Mouse (Mus musculus) kidney, embryonic 14.5 days (tissue): ENCODE measurements at regions not wholly inside any gene's neighbourhood (a gene's known extent, or its start where the extent isn't known, plus 50 kb on each side); places are given as distances from the start of the nearest gene placed in this dataset.

Source experiments
- ATAC-seq: fragments of 200-750 bp; cut with Nextera tagmentation; 2 replicates; pipeline ENCODE4 v1.8.0; 2017; ENCODE audit warnings: moderate number of reproducible peaks, mild to moderate bottlenecking, moderate TSS enrichment, moderate library complexity; ENCODE audit not compliant: low FRiP score, low TSS enrichment
- H3K27ac ChIP-seq: fragments of 300-500 bp; sonication (generic); 2 replicates; pipeline ENCODE4 v1.5.1; 2014; ENCODE audit warnings: low read depth, mild to moderate bottlenecking, low read length, moderate library complexity, mixed read lengths
- H3K27me3 ChIP-seq: fragments of 300-500 bp; sonication (generic); 2 replicates; pipeline ENCODE4 v1.6.1; 2014; ENCODE audit warnings: mild to moderate bottlenecking, low read length; ENCODE audit not compliant: control insufficient read depth, insufficient read depth
- H3K36me3 ChIP-seq: fragments of 300-500 bp; sonication (generic); 2 replicates; pipeline ENCODE4 v1.6.1; 2014; ENCODE audit warnings: low read length, mixed read lengths; ENCODE audit not compliant: control insufficient read depth, insufficient read depth
- H3K4me1 ChIP-seq: fragments of 300-500 bp; sonication (generic); 2 replicates; pipeline ENCODE4 v1.6.1; 2014; ENCODE audit warnings: low read length, mixed read lengths; ENCODE audit not compliant: control insufficient read depth, insufficient read depth
- H3K4me2 ChIP-seq: fragments of 300-500 bp; sonication (generic); replicated peaks from 2 replicates; pipeline ENCODE4 v1.6.1; 2014; ENCODE audit warnings: low read depth, mild to moderate bottlenecking, low read length
- H3K4me3 ChIP-seq: fragments of 300-500 bp; sonication (generic); 2 replicates; pipeline ENCODE4 v1.5.1; 2014; ENCODE audit warnings: mild to moderate bottlenecking, low read length
- H3K9ac ChIP-seq: fragments of 300-500 bp; sonication (generic); 2 replicates; pipeline ENCODE4 v1.6.1; 2014; ENCODE audit warnings: low read depth, mild to moderate bottlenecking, low read length, moderate library complexity
- H3K9me3 ChIP-seq: fragments of 300-500 bp; sonication (generic); 2 replicates; pipeline ENCODE4 v1.6.1; 2016; ENCODE audit warnings: low read length; ENCODE audit not compliant: control insufficient read depth
- WGBS: fragments of 180-500 bp; shearing (Covaris S2); extraction: QIAGEN DNeasy Blood & Tissue Kit; methylation state at CpG from one replicate; pipeline ENCODE4 v1.1.7; 2014; 5-methylcytosine and 5-hydroxymethylcytosine counted together

- Histone ChIP-seq H3K27ac (no peak overlapping the region), H3K4me3 (no peak overlapping the region), H3K9me3 (no peaks in the 10 kb centered on the region), H3K4me2 (no peak overlapping the region), H3K9ac (no peak overlapping the region), H3K4me1 (no peaks in the 10 kb centered on the region), H3K27me3 (no peaks in the 10 kb centered on the region), H3K36me3 (no peaks in the 10 kb centered on the region)
- WGBS: 42% methylated on average over 2 of the region's 2 CpGs
- ATAC-seq: no peak
Measured at GRCm38 (mm10) chr13:86274926-86275622, 228.4 kb upstream of the Cox7c start.

GRCm38 (mm10) chr13:86238054-86238453 is 191.3 kb upstream of the Cox7c start:
- Histone ChIP-seq H3K9ac (no peak overlapping the region), H3K9me3 (no peaks in the 10 kb centered on the region), H3K4me1 (no peaks in the 10 kb centered on the region), H3K4me3 (no peak overlapping the region), H3K27ac (no peak overlapping the region), H3K36me3 (no peaks in the 10 kb centered on the region), H3K4me2 (no peak overlapping the region), H3K27me3 (no peaks in the 10 kb centered on the region)
- no peak for ATAC-seq
- 80% methylated on average over 1 of the region's 1 CpGs for WGBS

GRCm38 (mm10) chr13:86205641-86206040 is 158.9 kb upstream of the Cox7c start:
- Histone ChIP-seq H3K9ac (no peak overlapping the region), H3K27ac (no peak overlapping the region), H3K4me3 (no peak overlapping the region), H3K4me2 (no peak overlapping the region), H3K27me3 (no peaks in the 10 kb centered on the region), H3K36me3 (no peaks in the 10 kb centered on the region), H3K9me3 (no peaks in the 10 kb centered on the region), H3K4me1 (no peaks in the 10 kb centered on the region)
- 83% methylated on average over 3 of the region's 3 CpGs for WGBS
- no peak for ATAC-seq

- H3K4me3 ChIP-seq: no peak overlapping the region
- ATAC-seq: no peak
- no peaks in the 10 kb centered on the region for H3K4me1 ChIP-seq
- WGBS: 58% methylated on average over 2 of the region's 2 CpGs
- no peak overlapping the region for H3K4me2 ChIP-seq
- H3K27ac ChIP-seq: no peak overlapping the region
- H3K36me3 ChIP-seq: no peaks in the 10 kb centered on the region
- no peak overlapping the region for H3K9ac ChIP-seq
- no peaks in the 10 kb centered on the region for H3K27me3 ChIP-seq
- H3K9me3 ChIP-seq: no peaks in the 10 kb centered on the region
Measured at GRCm38 (mm10) chr13:86180496-86180895, 133.8 kb upstream of the Cox7c start.

GRCm38 (mm10) chr13:86147331-86147730 is 100.6 kb upstream of the Cox7c start:
- no peak overlapping the region for H3K9ac ChIP-seq
- ATAC-seq: no peak
- H3K4me2 ChIP-seq: no peak overlapping the region
- H3K9me3 ChIP-seq: no peaks in the 10 kb centered on the region
- no peak overlapping the region for H3K27ac ChIP-seq
- no peaks in the 10 kb centered on the region for H3K27me3 ChIP-seq
- H3K4me1 ChIP-seq: no peaks in the 10 kb centered on the region
- WGBS: 89% methylated on average over 3 of the region's 3 CpGs
- H3K4me3 ChIP-seq: no peak overlapping the region
- no peaks in the 10 kb centered on the region for H3K36me3 ChIP-seq

GRCm38 (mm10) chr13:86111372-86112094 is 64.8 kb upstream of the Cox7c start:
- H3K4me1 ChIP-seq: no peaks in the 10 kb centered on the region
- ATAC-seq: peak; percentile 43; the same call in 1 of the 2 replicates
- H3K4me3 ChIP-seq: no peak overlapping the region
- H3K36me3 ChIP-seq: no peaks in the 10 kb centered on the region
- 43% methylated on average over 6 of the region's 6 CpGs for WGBS
- no peak overlapping the region for H3K27ac ChIP-seq
- no peaks in the 10 kb centered on the region for H3K27me3 ChIP-seq
- H3K9me3 ChIP-seq: no peaks in the 10 kb centered on the region
- H3K4me2 ChIP-seq: no peak overlapping the region
- H3K9ac ChIP-seq: no peak overlapping the region

GRCm38 (mm10) chr13:86102212-86102611 is 55.5 kb upstream of the Cox7c start:
- Histone ChIP-seq H3K36me3 (no peaks in the 10 kb centered on the region), H3K4me2 (no peak overlapping the region), H3K9me3 (no peaks in the 10 kb centered on the region), H3K4me1 (no peaks in the 10 kb centered on the region), H3K4me3 (no peak overlapping the region), H3K27me3 (no peaks in the 10 kb centered on the region), H3K9ac (no peak overlapping the region), H3K27ac (no peak overlapping the region)
- no peak for ATAC-seq
- 88% methylated on average over 1 of the region's 1 CpGs for WGBS

- Histone ChIP-seq H3K36me3 (no peaks in the 10 kb centered on the region), H3K9ac (no peak overlapping the region), H3K27ac (no peak overlapping the region), H3K4me3 (no peak overlapping the region), H3K9me3 (no peaks in the 10 kb centered on the region), H3K4me1 (no peaks in the 10 kb centered on the region), H3K27me3 (no peaks in the 10 kb centered on the region), H3K4me2 (no peak overlapping the region)
- WGBS: 22% methylated on average over 2 of the region's 2 CpGs
- no peak for ATAC-seq
Measured at GRCm38 (mm10) chr13:86097836-86098235, 51.1 kb upstream of the Cox7c start.

GRCm38 (mm10) chr13:86097291-86097690 is 50.6 kb upstream of the Cox7c start:
- Histone ChIP-seq H3K9ac (no peak overlapping the region), H3K27ac (no peak overlapping the region), H3K4me3 (no peak overlapping the region)

More at GRCm38 (mm10) chr13:86097291-86097690, 50.6 kb upstream of the Cox7c start:
- Histone ChIP-seq H3K36me3 (no peaks in the 10 kb centered on the region), H3K4me1 (no peaks in the 10 kb centered on the region), H3K4me2 (no peak overlapping the region), H3K27me3 (no peaks in the 10 kb centered on the region), H3K9me3 (no peaks in the 10 kb centered on the region)
- no peak for ATAC-seq
